ENCODE assay signal across 10 mouse cellular contexts in the genomic region with DNA sequence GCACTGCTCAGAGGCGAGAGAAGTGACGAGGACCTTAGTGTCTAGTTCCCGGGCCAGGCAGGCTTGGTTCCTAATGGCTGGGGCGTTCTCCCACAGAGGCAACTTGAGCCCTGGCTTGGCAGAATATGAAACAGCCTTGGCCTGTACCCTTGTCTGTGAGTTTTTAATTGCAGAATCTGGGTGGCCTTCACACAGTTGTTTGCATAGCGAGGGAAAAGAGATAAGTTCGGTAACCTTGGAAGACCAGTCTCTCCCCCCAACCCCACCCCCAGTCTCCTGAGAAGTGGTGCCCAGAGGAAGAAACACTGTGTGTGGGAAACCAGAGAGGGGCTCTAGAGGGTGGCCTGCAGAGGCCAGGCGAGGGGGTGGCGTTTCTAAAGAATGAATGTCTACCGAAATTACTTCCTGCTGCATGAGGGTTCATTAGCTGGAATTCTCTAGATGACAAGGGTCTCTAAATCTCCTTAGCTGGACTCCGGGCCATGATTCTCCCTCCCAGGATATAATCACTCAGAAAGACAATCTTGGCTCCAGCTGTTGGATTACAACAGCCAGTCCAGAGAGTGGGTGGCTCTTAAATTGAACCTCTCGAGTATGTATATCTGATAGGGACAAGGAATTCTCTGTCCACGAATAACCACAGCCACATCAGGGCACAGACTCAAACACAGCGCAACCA.
DNase-seq lines count a peak whose midpoint lies in the region; ATAC-seq and TF ChIP-seq lines count a peak whose summit lies in the region.
"Had no signal": no experiment of that assay in that cellular context is flagged by ENCODE, and none has a peak within 500 bp of the region (broad histone marks: within the 10 kb centered on the region; RNA-seq: fewer than 3 reads in every experiment).

No protein-coding gene starts in this region.

- 0 out of 2 replicates have a peak overlapping the region, but pooled peaks have one; percentile 22 for H3K27ac ChIP-seq in heart, embryonic 10.5 days
- H3K27ac ChIP-seq in heart, embryonic 12.5 days (ENCODE audit: poor library complexity, severe bottlenecking): no peak overlapping the region
- no peak overlapping the region; the same call in 1 of the 2 replicates for H3K27ac ChIP-seq in embryonic facial prominence, embryonic 14.5 days (replicated peaks; ENCODE audit: low read depth, low read length)
- no peak overlapping the region for H3K27ac ChIP-seq in cerebellum, adult 2 months (ENCODE audit: insufficient read depth, low read length)
- H3K27ac ChIP-seq: liver, embryonic 13.5 days had no signal

- WGBS in heart, embryonic 10.5 days: 48% methylated on average over 13 of the region's 13 CpGs
- WGBS in heart, embryonic 12.5 days: 45% methylated on average over 13 of the region's 13 CpGs
- WGBS in embryonic facial prominence, embryonic 14.5 days: 42% methylated on average over 13 of the region's 13 CpGs
- WGBS in cerebellum, adult 2 months: 82% methylated on average over 13 of the region's 13 CpGs

- TF ChIP-seq CTCF in E14TG2a.4 (conservative IDR thresholded peaks at IDR 0.05; ENCODE audit: low read length): no peak
- no peak for TF ChIP-seq CTCF in cerebellum, adult 2 months (IDR thresholded peaks at IDR 0.05; ENCODE audit: borderline replicate concordance, insufficient read depth, low read depth, low read length)

- no peak overlapping the region for H3K9ac ChIP-seq in heart, embryonic 12.5 days
- H3K9ac ChIP-seq in embryonic facial prominence, embryonic 14.5 days (ENCODE audit: low read depth, low read length): no peak overlapping the region
- H3K9ac ChIP-seq: liver, embryonic 13.5 days had no signal

- H3K4me1 ChIP-seq in heart, embryonic 10.5 days: peaks cover 17% of the 10 kb centered on the region
- peaks cover 16% of the 10 kb centered on the region for H3K4me1 ChIP-seq in heart, embryonic 12.5 days (replicated peaks)
- H3K4me1 ChIP-seq in E14TG2a.4 (replicated peaks; ENCODE audit: low read depth, low read length): peaks cover 34% of the 10 kb centered on the region
- peaks cover 9% of the 10 kb centered on the region for H3K4me1 ChIP-seq in embryonic facial prominence, embryonic 14.5 days (ENCODE audit: control insufficient read depth, insufficient read depth, low read length)
- H3K4me1 ChIP-seq in cerebellum, adult 2 months (ENCODE audit: control insufficient read depth, insufficient read depth, low read length): no peaks in the 10 kb centered on the region

- TF ChIP-seq POLR2A in cerebellum, adult 2 months (IDR thresholded peaks at IDR 0.05; ENCODE audit: borderline replicate concordance, insufficient read depth, low read length): no peak

- H3K4me2 ChIP-seq in heart, embryonic 12.5 days: no peak overlapping the region
- H3K4me2 ChIP-seq in embryonic facial prominence, embryonic 14.5 days (ENCODE audit: low read depth, low read length): no peak overlapping the region
- H3K4me2 ChIP-seq: liver, embryonic 13.5 days had no signal

- no peaks in the 10 kb centered on the region for H3K36me3 ChIP-seq in heart, embryonic 10.5 days
- H3K36me3 ChIP-seq in heart, embryonic 12.5 days: no peaks in the 10 kb centered on the region
- peaks cover 60% of the 10 kb centered on the region for H3K36me3 ChIP-seq in E14TG2a.4 (ENCODE audit: insufficient read depth, low read length)
- H3K36me3 ChIP-seq in embryonic facial prominence, embryonic 14.5 days (ENCODE audit: control insufficient read depth, insufficient read depth, low read length): no peaks in the 10 kb centered on the region
- H3K36me3 ChIP-seq: liver, embryonic 13.5 days had no signal

- ATAC-seq in heart, embryonic 12.5 days (ENCODE audit: insufficient number of reproducible peaks, low FRiP score): no peak
- ATAC-seq in embryonic facial prominence, embryonic 14.5 days (ENCODE audit: low read depth): peak; percentile 80
- ATAC-seq in CD4-positive, CD25-positive, alpha-beta regulatory T cell, adult 4 months: no peak

- H3K4me3 ChIP-seq in heart, embryonic 10.5 days: no peak overlapping the region
- no peak overlapping the region for H3K4me3 ChIP-seq in heart, embryonic 12.5 days
- H3K4me3 ChIP-seq in E14TG2a.4 (replicated peaks; ENCODE audit: low read length): peak overlapping the region; percentile 24; the same call in 1 of the 2 replicates
- no peak overlapping the region for H3K4me3 ChIP-seq in embryonic facial prominence, embryonic 14.5 days (ENCODE audit: low read depth, low read length)
- no peak overlapping the region for H3K4me3 ChIP-seq in cerebellum, adult 2 months (replicated peaks; ENCODE audit: insufficient read depth, low read depth, low read length)
- H3K4me3 ChIP-seq: liver, embryonic 13.5 days had no signal

- no peak for DNase-seq in heart, embryonic 10.5 days (ENCODE audit: low spot score)
- DNase-seq in embryonic facial prominence, embryonic 14.5 days (ENCODE audit: low spot score): peak; percentile 72
- DNase-seq in lung, postnatal 4 days: peak; percentile 28 to 68
- DNase-seq in cerebellum, adult 2 months: no peak
- no peak for DNase-seq in cerebellum, adult 8-10 months
- DNase-seq: liver, embryonic 13.5 days; thymus, postnatal 36 days had no signal

- no peaks in the 10 kb centered on the region for H3K27me3 ChIP-seq in heart, embryonic 10.5 days (ENCODE audit: insufficient read depth, poor library complexity, severe bottlenecking)
- no peaks in the 10 kb centered on the region for H3K27me3 ChIP-seq in heart, embryonic 12.5 days (replicated peaks)
- no peaks in the 10 kb centered on the region for H3K27me3 ChIP-seq in E14TG2a.4 (ENCODE audit: insufficient read depth, low read length)
- no peaks in the 10 kb centered on the region for H3K27me3 ChIP-seq in embryonic facial prominence, embryonic 14.5 days (replicated peaks; ENCODE audit: control insufficient read depth, insufficient read depth, low read length)
- no peaks in the 10 kb centered on the region for H3K27me3 ChIP-seq in cerebellum, adult 2 months (ENCODE audit: control insufficient read depth, insufficient read depth, low read length)
- H3K27me3 ChIP-seq: liver, embryonic 13.5 days had no signal

- H3K9me3 ChIP-seq in heart, embryonic 10.5 days: no peaks in the 10 kb centered on the region
- no peaks in the 10 kb centered on the region for H3K9me3 ChIP-seq in heart, embryonic 12.5 days (replicated peaks)
- H3K9me3 ChIP-seq in E14TG2a.4 (ENCODE audit: low read length): no peaks in the 10 kb centered on the region
- no peaks in the 10 kb centered on the region for H3K9me3 ChIP-seq in embryonic facial prominence, embryonic 14.5 days (ENCODE audit: control insufficient read depth, low read length)
- H3K9me3 ChIP-seq: liver, embryonic 13.5 days had no signal

Comparison
In these comparisons a context has a peak if more than half of its experiments do, and no peak if none do; other contexts are left out.
1. DNase-seq: peak in embryonic facial prominence, embryonic 14.5 days (single experiment) and lung, postnatal 4 days (2 of 2); none in heart, embryonic 10.5 days (single experiment), cerebellum, adult 2 months (0 of 2) and cerebellum, adult 8-10 months (single experiment).